Mouse (Mus musculus) subcutaneous adipose tissue, adult 2 months (tissue): Measurements from ENCODE around the gene Rpusd2. TPM values are rescaled to one million over a fixed set of nuclear protein-coding genes. Genes with fewer than 3 reads are reported as not detected.

Experiments
- polyA plus RNA-seq: library from polyadenylated mRNA; depleted of rRNA; stranded (reverse); fragments of >200 nt; gene quantifications from 2 replicates; pipeline ENCODE4 v1.2.3, GENCODE M21; 2012; ENCODE audit warnings: low replicate concordance; rRNA removed

Rpusd2 gene
- polyA plus RNA-seq = 3.0 and 6.3 TPM in 2 replicates

GRCm38 (mm10) chr2:119034656-119035396 lies at the start of gene Rpusd2:
Rpusd2 (plus strand) TSS chr2:119034790.

GRCm38 (mm10) chr2:119028941-119029551 lies 5.5 kb upstream of the Rpusd2 start, which contains the start of gene Ccdc32:
Ccdc32 (minus strand) TSS chr2:119029393.

GRCm38 (mm10) chr2:119046649-119047611 lies 12.3 kb downstream of the Rpusd2 start, which contains the start of gene Knl1:
Knl1 (plus strand) TSS chr2:119047119.

Other genes starting within 250 kb of the Rpusd2 start
- 0.80 and 4.4 TPM in 2 replicates for gene Knstrn, start 220.8 kb upstream of the Rpusd2 start, polyA plus RNA-seq
- 111 and 220 TPM in 2 replicates for gene Ivd, start 172.8 kb upstream of the Rpusd2 start, polyA plus RNA-seq
- gene Bahd1, start 134.4 kb upstream of the Rpusd2 start, polyA plus RNA-seq = 14.8 and 19.0 TPM in 2 replicates
- 22.2 and 36.9 TPM in 2 replicates for gene Chst14, start 108.3 kb upstream of the Rpusd2 start, polyA plus RNA-seq
- 12.4 and 12.8 TPM in 2 replicates for gene Ccdc32, start 5.4 kb upstream of the Rpusd2 start, polyA plus RNA-seq
- 0.06 and 0.42 TPM in 2 replicates for gene Knl1, start 12.3 kb downstream of the Rpusd2 start, polyA plus RNA-seq
- gene Rad51, start 78.0 kb downstream of the Rpusd2 start, polyA plus RNA-seq = 1.3 and 10.3 TPM in 2 replicates
- gene Rmdn3, start 122.2 kb downstream of the Rpusd2 start, polyA plus RNA-seq = 24.6 and 39.6 TPM in 2 replicates
- gene Gchfr, start 133.0 kb downstream of the Rpusd2 start, polyA plus RNA-seq = 2.2 and 40.9 TPM in 2 replicates
- 0.59 TPM in 1 of 2 replicates, not detected in the other for gene Gm14137, start 139.7 kb downstream of the Rpusd2 start, polyA plus RNA-seq
- gene Zfyve19, start 173.8 kb downstream of the Rpusd2 start, polyA plus RNA-seq = 47.9 and 51.2 TPM in 2 replicates
- 3.0 and 5.0 TPM in 2 replicates for gene Dnajc17, start 174.0 kb downstream of the Rpusd2 start, polyA plus RNA-seq
- gene Ppp1r14d, start 195.1 kb downstream of the Rpusd2 start, polyA plus RNA-seq = 0.33 TPM in 1 of 2 replicates, not detected in the other
- gene Spint1, start 202.6 kb downstream of the Rpusd2 start, polyA plus RNA-seq = 0.62 and 26.6 TPM in 2 replicates
- 0.10 and 0.26 TPM in 2 replicates for gene Rhov, start 236.5 kb downstream of the Rpusd2 start, polyA plus RNA-seq